Mouse (Mus musculus): ENCODE data around the gene Ywhaq. TPM values are rescaled to one million over a fixed set of nuclear protein-coding genes. Genes with fewer than 3 reads are reported as not detected.

Ywhaq gene
- polyA plus RNA-seq (2014; fragmentation: Nextera tagmentation; extraction: Ambion mirVana), result 1,238 and 1,304 TPM in 2 replicates

DNA sequence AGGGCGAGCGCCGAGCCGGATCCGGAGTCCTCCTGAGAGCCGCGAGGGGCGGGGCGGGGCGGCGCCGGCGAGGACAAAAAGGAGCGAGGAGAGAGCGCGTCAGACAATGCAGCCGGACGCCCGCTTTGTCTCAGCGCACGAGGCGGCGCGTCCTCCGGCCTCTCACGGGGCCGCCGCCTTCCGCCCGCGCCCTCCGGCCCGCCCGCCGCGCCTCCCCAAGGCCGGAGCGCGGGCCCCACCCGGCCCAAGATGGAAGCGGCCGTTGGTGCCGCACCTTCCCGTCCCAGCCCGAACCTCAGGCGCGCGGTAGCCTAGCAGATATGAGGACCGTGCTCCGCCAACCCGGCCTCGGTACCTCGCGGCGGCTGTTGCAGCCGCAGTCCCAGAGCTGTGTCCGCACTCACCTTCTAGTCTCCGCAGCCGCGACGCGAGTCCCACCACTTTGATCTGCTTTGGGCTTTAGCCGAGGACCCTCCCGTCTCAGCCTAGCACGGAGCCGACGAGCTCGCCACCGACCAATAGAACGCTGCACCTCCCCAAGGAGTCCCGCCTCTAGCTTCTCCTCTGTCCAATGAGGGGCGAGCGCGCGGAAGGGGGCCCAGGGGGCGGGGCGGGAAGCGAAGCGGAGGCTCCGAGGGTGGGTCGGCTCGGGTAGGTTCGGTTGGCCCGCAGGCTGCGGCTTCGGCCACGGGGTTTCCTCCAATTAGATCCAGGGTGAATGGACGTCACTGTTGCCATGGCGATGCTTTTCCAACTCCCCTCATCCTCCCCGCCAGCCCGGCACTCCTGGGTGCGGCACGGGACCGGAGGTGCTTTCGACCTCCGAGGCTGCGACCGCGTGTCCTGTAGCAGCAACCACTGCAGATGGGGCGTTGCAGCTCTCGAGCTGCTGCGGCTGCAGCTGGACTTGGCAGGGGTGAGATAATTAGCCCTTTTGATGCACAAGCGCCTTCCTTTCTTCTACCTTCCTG, at the start of gene Ywhaq:
Gene Ywhaq, minus strand, starts transcription at position 538 of the 971 bp plus-strand sequence.
- H3K27me3 ChIP-seq (ENCODE audit: control insufficient read depth, insufficient read depth, low read length), result no peaks in the 10 kb centered on the region
- H3K4me2 ChIP-seq (replicated peaks; ENCODE audit: low read depth, low read length), result peak within 1 kb of the TSS; percentile 63
- H3K9me3 ChIP-seq (ENCODE audit: control insufficient read depth, low read length), result 0 out of 2 replicates have a peak, but pooled peaks cover 3% of the 10 kb centered on the region
- DNase-seq (ENCODE audit: low spot score) (peak; percentile 97), ATAC-seq (ENCODE audit: low FRiP score) (peak; percentile 100)
- H3K9ac ChIP-seq (ENCODE audit: low read depth, low read length), result peak within 1 kb of the TSS; percentile 99
- no peaks in the 10 kb centered on the region for H3K4me1 ChIP-seq (replicated peaks; ENCODE audit: control insufficient read depth, insufficient read depth, low read length)
- under 1% methylated on average over 101 of the region's 103 CpGs for WGBS
- peaks cover 12% of the 10 kb centered on the region for H3K36me3 ChIP-seq (ENCODE audit: control insufficient read depth, insufficient read depth, low read length)
- H3K27ac ChIP-seq (ENCODE audit: low read depth, low read length), result peak within 1 kb of the TSS; percentile 100
- peak within 1 kb of the TSS; percentile 97 for H3K4me3 ChIP-seq (ENCODE audit: low read depth, low read length)

DNA sequence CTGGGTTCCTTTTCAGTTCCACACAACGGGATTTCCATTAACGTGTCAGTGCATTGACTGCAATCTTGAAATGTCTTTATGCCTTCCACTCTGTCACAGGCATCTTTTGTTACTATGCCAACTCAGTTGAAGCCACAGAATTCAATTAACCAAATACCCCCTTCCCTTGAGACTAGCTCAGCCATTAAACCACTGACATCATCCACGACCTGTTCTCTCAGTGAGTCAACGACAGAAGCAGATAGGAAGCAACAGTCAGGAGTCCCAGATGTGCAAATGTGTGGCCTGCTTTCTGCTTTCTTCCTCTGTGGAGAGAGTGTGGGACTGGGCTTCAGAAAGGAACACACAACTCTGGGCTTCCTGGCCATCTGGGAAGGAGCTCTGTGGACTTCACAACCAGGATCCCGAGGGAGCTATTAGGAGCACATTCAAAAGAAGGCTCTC, 46.0 kb upstream of the Ywhaq start:
- ATAC-seq (ENCODE audit: low FRiP score) (peak; percentile 53), DNase-seq (ENCODE audit: low spot score) (peak; percentile 23)
- Histone ChIP-seq H3K9me3 (ENCODE audit: control insufficient read depth, low read length) (no peaks in the 10 kb centered on the region), H3K4me1 (replicated peaks; ENCODE audit: control insufficient read depth, insufficient read depth, low read length) (no peaks in the 10 kb centered on the region), H3K36me3 (ENCODE audit: control insufficient read depth, insufficient read depth, low read length) (no peaks in the 10 kb centered on the region), H3K27me3 (ENCODE audit: control insufficient read depth, insufficient read depth, low read length) (no peaks in the 10 kb centered on the region), H3K4me2 (replicated peaks; ENCODE audit: low read depth, low read length) (no peak overlapping the region), H3K9ac (ENCODE audit: low read depth, low read length) (no peak overlapping the region), H3K4me3 (ENCODE audit: low read depth, low read length) (no peak overlapping the region), H3K27ac (ENCODE audit: low read depth, low read length) (no peak overlapping the region)
- whole genome bisulfite sequencing, result 54% methylated on average over 5 of the region's 5 CpGs

DNA sequence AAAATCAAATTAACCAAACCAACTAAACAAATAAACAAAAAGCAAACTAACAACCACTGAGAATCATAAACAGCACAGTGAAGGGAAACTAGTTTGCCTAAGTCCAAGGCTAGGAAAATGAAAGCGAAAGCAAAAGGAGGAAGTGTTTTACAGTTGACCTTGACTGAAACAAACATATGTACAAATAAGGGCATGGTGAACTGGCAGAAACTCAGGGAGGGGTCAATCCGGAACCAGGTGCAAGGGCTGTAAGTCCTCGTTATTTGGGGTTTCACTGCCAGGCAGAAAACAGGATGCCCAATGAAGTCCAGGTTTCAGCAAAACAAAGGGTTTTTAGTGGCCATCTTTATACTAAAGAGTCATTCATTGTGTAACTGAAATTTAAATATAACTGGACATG, 45.2 kb upstream of the Ywhaq start:
- DNase-seq (ENCODE audit: low spot score) (no peak), ATAC-seq (ENCODE audit: low FRiP score) (no peak)
- H3K9me3 ChIP-seq (ENCODE audit: control insufficient read depth, low read length), result no peaks in the 10 kb centered on the region
- H3K27ac ChIP-seq (ENCODE audit: low read depth, low read length), result no peak overlapping the region
- H3K4me1 ChIP-seq (replicated peaks; ENCODE audit: control insufficient read depth, insufficient read depth, low read length), result no peaks in the 10 kb centered on the region
- H3K36me3 ChIP-seq (ENCODE audit: control insufficient read depth, insufficient read depth, low read length), result no peaks in the 10 kb centered on the region
- H3K4me2 ChIP-seq (replicated peaks; ENCODE audit: low read depth, low read length), result no peak overlapping the region
- H3K9ac ChIP-seq (ENCODE audit: low read depth, low read length), result no peak overlapping the region
- no peak overlapping the region for H3K4me3 ChIP-seq (ENCODE audit: low read depth, low read length)
- 90% methylated on average over 3 of the region's 3 CpGs for WGBS
- no peaks in the 10 kb centered on the region for H3K27me3 ChIP-seq (ENCODE audit: control insufficient read depth, insufficient read depth, low read length)

DNA sequence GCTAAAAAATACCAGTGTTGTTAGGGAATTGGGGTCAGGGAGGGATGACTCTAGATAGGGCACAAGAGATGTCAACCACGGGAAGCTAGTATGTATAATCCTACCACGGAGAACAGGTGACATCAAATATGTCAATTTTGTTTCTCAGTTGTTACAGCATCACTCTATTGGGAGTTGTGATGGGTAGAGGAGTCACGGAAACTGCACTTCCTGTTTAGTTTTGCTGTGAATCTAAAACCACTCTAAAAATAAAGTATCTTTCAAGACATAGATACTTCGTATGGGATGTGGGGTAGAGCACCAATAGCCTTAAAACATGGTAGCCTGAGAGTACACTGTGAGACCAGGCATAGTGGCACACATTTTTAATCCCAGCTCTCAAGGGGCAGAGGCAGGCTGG, 42.2 kb upstream of the Ywhaq start:
- no peaks in the 10 kb centered on the region for H3K36me3 ChIP-seq (ENCODE audit: control insufficient read depth, insufficient read depth, low read length)
- H3K4me2 ChIP-seq (replicated peaks; ENCODE audit: low read depth, low read length), result no peak overlapping the region
- no peaks in the 10 kb centered on the region for H3K27me3 ChIP-seq (ENCODE audit: control insufficient read depth, insufficient read depth, low read length)
- ATAC-seq (ENCODE audit: low FRiP score), result no peak
- DNase-seq (ENCODE audit: low spot score), result no peak
- no peaks in the 10 kb centered on the region for H3K9me3 ChIP-seq (ENCODE audit: control insufficient read depth, low read length)
- no peak overlapping the region for H3K27ac ChIP-seq (ENCODE audit: low read depth, low read length)
- H3K4me3 ChIP-seq (ENCODE audit: low read depth, low read length), result no peak overlapping the region
- H3K4me1 ChIP-seq (replicated peaks; ENCODE audit: control insufficient read depth, insufficient read depth, low read length), result no peaks in the 10 kb centered on the region
- H3K9ac ChIP-seq (ENCODE audit: low read depth, low read length), result no peak overlapping the region
- 89% methylated on average over 4 of the region's 4 CpGs for WGBS

DNA sequence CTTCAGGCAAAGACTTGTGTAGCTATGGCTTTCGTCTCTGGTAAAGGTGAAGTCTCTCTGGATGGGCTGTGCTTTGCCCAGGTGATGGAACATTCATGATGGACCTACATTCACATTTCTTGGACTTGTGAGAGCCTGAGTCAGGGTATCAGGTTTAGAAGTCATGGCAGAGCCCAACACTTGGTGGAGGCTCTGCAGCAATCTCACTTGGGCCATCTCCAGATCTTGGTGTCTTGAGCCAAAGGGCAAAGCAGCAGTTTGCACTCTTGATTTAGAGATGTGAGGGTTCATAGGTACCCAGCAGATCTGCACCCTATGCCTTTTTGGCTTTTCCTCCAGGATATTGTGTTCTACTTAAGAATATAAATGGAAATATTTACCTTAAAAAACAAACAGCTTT, 38.6 kb upstream of the Ywhaq start:
- Histone ChIP-seq H3K4me3 (ENCODE audit: low read depth, low read length) (no peak overlapping the region), H3K36me3 (ENCODE audit: control insufficient read depth, insufficient read depth, low read length) (no peaks in the 10 kb centered on the region), H3K9ac (ENCODE audit: low read depth, low read length) (no peak overlapping the region), H3K4me1 (replicated peaks; ENCODE audit: control insufficient read depth, insufficient read depth, low read length) (no peaks in the 10 kb centered on the region), H3K27me3 (ENCODE audit: control insufficient read depth, insufficient read depth, low read length) (no peaks in the 10 kb centered on the region), H3K27ac (ENCODE audit: low read depth, low read length) (no peak overlapping the region), H3K4me2 (replicated peaks; ENCODE audit: low read depth, low read length) (no peak overlapping the region), H3K9me3 (ENCODE audit: control insufficient read depth, low read length) (no peaks in the 10 kb centered on the region)
- 91% methylated on average over 1 of the region's 1 CpGs for WGBS
- DNase-seq (ENCODE audit: low spot score), result no peak
- no peak for ATAC-seq (ENCODE audit: low FRiP score)

DNA sequence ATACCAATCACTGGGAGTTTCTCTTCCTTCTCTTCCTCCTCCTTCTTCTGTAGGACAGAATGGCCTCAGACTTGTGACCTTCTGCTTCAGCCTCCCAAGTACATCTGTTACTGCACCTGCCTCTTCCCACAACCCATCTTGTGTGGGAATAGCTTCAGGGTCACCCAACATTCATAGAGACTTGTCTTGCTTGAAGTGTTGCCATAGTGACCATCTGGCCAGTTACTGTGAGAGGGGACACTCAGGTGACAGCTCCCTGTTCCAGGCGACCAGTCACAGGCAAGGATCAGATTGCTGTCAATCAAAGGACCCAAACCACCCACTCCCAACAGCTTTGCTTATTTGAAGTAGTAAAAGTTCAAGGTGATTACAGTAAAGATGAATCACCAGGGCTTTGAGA, 34.3 kb upstream of the Ywhaq start:
- H3K4me2 ChIP-seq (replicated peaks; ENCODE audit: low read depth, low read length), result no peak overlapping the region
- DNase-seq (ENCODE audit: low spot score) (no peak), ATAC-seq (ENCODE audit: low FRiP score) (no peak)
- H3K27me3 ChIP-seq (ENCODE audit: control insufficient read depth, insufficient read depth, low read length), result no peaks in the 10 kb centered on the region
- H3K4me1 ChIP-seq (replicated peaks; ENCODE audit: control insufficient read depth, insufficient read depth, low read length), result no peaks in the 10 kb centered on the region
- no peak overlapping the region for H3K27ac ChIP-seq (ENCODE audit: low read depth, low read length)
- no peaks in the 10 kb centered on the region for H3K36me3 ChIP-seq (ENCODE audit: control insufficient read depth, insufficient read depth, low read length)
- H3K9ac ChIP-seq (ENCODE audit: low read depth, low read length), result no peak overlapping the region
- H3K9me3 ChIP-seq (ENCODE audit: control insufficient read depth, low read length), result no peaks in the 10 kb centered on the region
- H3K4me3 ChIP-seq (ENCODE audit: low read depth, low read length), result no peak overlapping the region
- 40% methylated on average over 1 of the region's 1 CpGs for WGBS

DNA sequence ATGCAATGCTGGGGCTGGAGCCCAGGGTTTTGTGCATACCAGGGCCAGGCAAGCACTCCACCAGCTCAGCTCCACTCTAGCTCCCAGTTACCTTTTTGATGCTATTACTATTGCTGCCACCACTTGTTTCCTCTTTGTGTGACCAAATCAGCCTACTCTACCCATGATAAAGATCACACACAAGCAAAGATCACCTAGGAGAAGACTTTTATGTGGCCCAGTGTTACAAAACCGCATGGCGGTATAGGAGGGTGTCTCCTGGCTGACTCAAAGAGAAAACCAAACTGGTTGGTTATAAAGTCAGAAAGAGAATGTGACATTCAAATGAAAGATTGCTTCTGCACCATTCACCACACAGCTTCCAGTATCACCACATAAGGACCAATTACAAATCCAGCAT, 33.9 kb upstream of the Ywhaq start:
- ATAC-seq (ENCODE audit: low FRiP score), result no peak
- WGBS, result 93% methylated on average over 2 of the region's 2 CpGs
- Histone ChIP-seq H3K4me2 (replicated peaks; ENCODE audit: low read depth, low read length) (no peak overlapping the region), H3K27ac (ENCODE audit: low read depth, low read length) (no peak overlapping the region), H3K4me3 (ENCODE audit: low read depth, low read length) (no peak overlapping the region), H3K9me3 (ENCODE audit: control insufficient read depth, low read length) (no peaks in the 10 kb centered on the region), H3K4me1 (replicated peaks; ENCODE audit: control insufficient read depth, insufficient read depth, low read length) (no peaks in the 10 kb centered on the region), H3K36me3 (ENCODE audit: control insufficient read depth, insufficient read depth, low read length) (no peaks in the 10 kb centered on the region), H3K9ac (ENCODE audit: low read depth, low read length) (no peak overlapping the region), H3K27me3 (ENCODE audit: control insufficient read depth, insufficient read depth, low read length) (no peaks in the 10 kb centered on the region)
- no peak for DNase-seq (ENCODE audit: low spot score)

DNA sequence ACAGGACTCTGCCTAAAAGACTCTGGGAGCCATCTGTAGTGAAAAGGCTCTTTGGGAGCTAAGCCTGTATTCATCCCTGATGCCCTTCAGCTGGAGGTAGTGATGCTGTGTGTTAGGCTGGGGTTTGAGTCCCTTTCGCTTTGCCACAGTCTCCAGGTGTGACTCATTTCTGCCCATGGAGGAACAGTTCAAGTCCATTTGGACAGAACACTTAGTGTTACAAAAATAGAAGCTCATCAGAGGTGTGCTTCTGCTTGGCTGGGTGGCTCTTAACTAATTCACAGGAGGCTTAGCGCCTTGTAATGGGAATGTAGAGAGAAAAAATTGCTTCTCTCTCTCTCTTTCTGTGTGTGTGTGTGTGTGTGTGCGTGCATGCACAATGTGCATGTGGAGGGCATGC, 26.3 kb upstream of the Ywhaq start:
- Histone ChIP-seq H3K9ac (ENCODE audit: low read depth, low read length) (no peak overlapping the region), H3K9me3 (ENCODE audit: control insufficient read depth, low read length) (no peaks in the 10 kb centered on the region), H3K4me1 (replicated peaks; ENCODE audit: control insufficient read depth, insufficient read depth, low read length) (no peaks in the 10 kb centered on the region), H3K4me2 (replicated peaks; ENCODE audit: low read depth, low read length) (no peak overlapping the region), H3K4me3 (ENCODE audit: low read depth, low read length) (no peak overlapping the region), H3K36me3 (ENCODE audit: control insufficient read depth, insufficient read depth, low read length) (no peaks in the 10 kb centered on the region), H3K27ac (ENCODE audit: low read depth, low read length) (no peak overlapping the region), H3K27me3 (ENCODE audit: control insufficient read depth, insufficient read depth, low read length) (no peaks in the 10 kb centered on the region)
- ATAC-seq (ENCODE audit: low FRiP score) (no peak), DNase-seq (ENCODE audit: low spot score) (no peak)
- WGBS, result 93% methylated on average over 3 of the region's 3 CpGs

DNA sequence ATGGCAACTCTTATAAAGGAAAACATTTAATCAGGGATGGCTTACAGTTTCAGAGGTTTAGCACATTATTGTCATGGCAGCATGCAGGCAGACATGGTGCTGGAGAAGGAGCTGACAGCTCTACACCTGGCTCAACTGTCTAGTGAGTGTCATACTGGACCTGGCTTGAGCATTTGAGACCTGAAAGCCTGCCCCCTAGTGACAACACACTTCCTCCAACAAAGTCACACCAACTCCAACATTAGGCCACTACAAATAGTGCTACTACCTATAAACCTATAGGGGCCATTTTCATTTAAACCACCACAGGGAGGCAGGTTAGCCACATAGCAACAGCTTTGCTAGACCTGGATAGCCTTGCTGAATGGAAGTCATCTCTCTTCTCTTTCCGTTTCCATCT, 24.4 kb upstream of the Ywhaq start:
- Histone ChIP-seq H3K36me3 (ENCODE audit: control insufficient read depth, insufficient read depth, low read length) (no peaks in the 10 kb centered on the region), H3K4me3 (ENCODE audit: low read depth, low read length) (no peak overlapping the region), H3K4me1 (replicated peaks; ENCODE audit: control insufficient read depth, insufficient read depth, low read length) (no peaks in the 10 kb centered on the region), H3K9ac (ENCODE audit: low read depth, low read length) (no peak overlapping the region), H3K4me2 (replicated peaks; ENCODE audit: low read depth, low read length) (no peak overlapping the region), H3K27ac (ENCODE audit: low read depth, low read length) (no peak overlapping the region), H3K9me3 (ENCODE audit: control insufficient read depth, low read length) (no peaks in the 10 kb centered on the region), H3K27me3 (ENCODE audit: control insufficient read depth, insufficient read depth, low read length) (no peaks in the 10 kb centered on the region)
- DNase-seq (ENCODE audit: low spot score) (no peak), ATAC-seq (ENCODE audit: low FRiP score) (no peak)
- WGBS, result 73% methylated on average over 1 of the region's 1 CpGs
